Comparison of ENCODE assay signal across 9 mouse cellular contexts in the genomic region with DNA sequence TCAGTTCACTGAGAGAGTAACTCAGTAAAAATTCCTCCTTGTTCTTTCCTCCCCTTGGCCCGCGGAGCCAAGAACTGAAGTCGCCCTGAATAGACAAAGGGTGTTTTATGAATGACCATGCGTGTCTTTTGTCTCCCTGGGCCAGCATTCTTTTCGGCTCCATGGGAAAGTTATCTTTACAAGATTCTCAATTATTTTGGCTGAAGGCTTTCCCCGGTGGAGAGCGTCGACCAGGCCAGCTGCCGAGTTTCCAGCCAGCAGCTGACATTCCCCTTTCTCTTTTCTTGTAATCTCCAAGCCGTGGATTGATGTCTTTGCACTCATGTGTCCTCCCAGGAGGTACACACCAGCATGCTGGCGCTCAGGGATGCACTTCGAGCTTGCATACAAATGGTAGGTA. TPM values are rescaled to one million over a fixed set of nuclear protein-coding genes. Genes with fewer than 3 reads are reported as not detected.
DNase-seq lines count a peak whose midpoint lies in the region; ATAC-seq lines count a peak whose summit lies in the region.
"Had no signal": no experiment of that assay in that cellular context is flagged by ENCODE, and none has a peak within 500 bp of the region (broad histone marks: within the 10 kb centered on the region; RNA-seq: fewer than 3 reads in every experiment).

No protein-coding gene starts in this region.

- 5% methylated on average over 12 of the region's 12 CpGs for WGBS in forebrain, embryonic 16.5 days
- WGBS in intestine, embryonic 16.5 days, result 36% methylated on average over 12 of the region's 12 CpGs
- WGBS in stomach, embryonic 15.5 days, result 34% methylated on average over 12 of the region's 12 CpGs
- WGBS in kidney, embryonic 14.5 days, result 63% methylated on average over 12 of the region's 12 CpGs

- no peaks in the 10 kb centered on the region for H3K36me3 ChIP-seq in forebrain, embryonic 16.5 days (ENCODE audit: control insufficient read depth, insufficient read depth)
- H3K36me3 ChIP-seq in intestine, embryonic 16.5 days (ENCODE audit: control insufficient read depth, insufficient read depth, low read length), result no peaks in the 10 kb centered on the region
- no peaks in the 10 kb centered on the region for H3K36me3 ChIP-seq in stomach, embryonic 15.5 days
- H3K36me3 ChIP-seq in kidney, embryonic 14.5 days (ENCODE audit: control insufficient read depth, insufficient read depth, low read length), result no peaks in the 10 kb centered on the region; the same call in 1 of the 2 replicates

- intact Hi-C loops in left cerebral cortex, postnatal 4 days (cut with DNase I), result no loop called here
- intact Hi-C loops in left cerebral cortex, postnatal 25 days (cut with DNase I), result no loop called here

- DNase-seq in left cerebral cortex, postnatal 4 days, result peak; percentile 25
- DNase-seq in left cerebral cortex, postnatal 25 days (ENCODE audit: low spot score in 2 of 2), result no peak
- DNase-seq in spleen, postnatal 4 days (ENCODE audit: low spot score in 2 of 2), result no peak
- DNase-seq: kidney, postnatal 14 days had no signal

- no peak overlapping the region for H3K4me2 ChIP-seq in forebrain, embryonic 16.5 days (ENCODE audit: low read length)
- no peak overlapping the region for H3K4me2 ChIP-seq in intestine, embryonic 16.5 days (ENCODE audit: low read depth, low read length)
- 0 out of 2 replicates have a peak overlapping the region, but pooled peaks have one; percentile 1 for H3K4me2 ChIP-seq in stomach, embryonic 15.5 days
- H3K4me2 ChIP-seq in kidney, embryonic 14.5 days (replicated peaks; ENCODE audit: low read depth, low read length), result no peak overlapping the region

- H3K27ac ChIP-seq in forebrain, embryonic 16.5 days (ENCODE audit: low read length), result peak overlapping the region; percentile 64
- H3K27ac ChIP-seq in intestine, embryonic 16.5 days (ENCODE audit: low read length), result peak overlapping the region; percentile 63
- H3K27ac ChIP-seq in stomach, embryonic 15.5 days, result peak overlapping the region; percentile 84
- H3K27ac ChIP-seq in kidney, embryonic 14.5 days (ENCODE audit: low read depth, low read length), result no peak overlapping the region; the same call in 1 of the 2 replicates

- H3K9ac ChIP-seq in forebrain, embryonic 16.5 days (replicated peaks; ENCODE audit: low read depth, low read length), result no peak overlapping the region
- H3K9ac ChIP-seq in intestine, embryonic 16.5 days (ENCODE audit: low read depth, low read length), result no peak overlapping the region
- H3K9ac ChIP-seq in stomach, embryonic 15.5 days, result no peak overlapping the region
- H3K9ac ChIP-seq in kidney, embryonic 14.5 days (ENCODE audit: low read depth, low read length), result no peak overlapping the region

- no peak overlapping the region for H3K4me3 ChIP-seq in forebrain, embryonic 16.5 days (replicated peaks; ENCODE audit: low read length)
- no peak overlapping the region for H3K4me3 ChIP-seq in intestine, embryonic 16.5 days (ENCODE audit: low read length)
- no peak overlapping the region for H3K4me3 ChIP-seq in stomach, embryonic 15.5 days (replicated peaks)
- no peak overlapping the region for H3K4me3 ChIP-seq in kidney, embryonic 14.5 days (ENCODE audit: low read length)

- peaks cover 17% of the 10 kb centered on the region for H3K4me1 ChIP-seq in forebrain, embryonic 16.5 days (replicated peaks; ENCODE audit: control insufficient read depth, insufficient read depth, low read length)
- peaks cover 9% of the 10 kb centered on the region for H3K4me1 ChIP-seq in intestine, embryonic 16.5 days (ENCODE audit: control insufficient read depth, insufficient read depth, low read length)
- H3K4me1 ChIP-seq in stomach, embryonic 15.5 days, result 0 out of 2 replicates have a peak, but pooled peaks cover 8% of the 10 kb centered on the region
- H3K4me1 ChIP-seq in kidney, embryonic 14.5 days (ENCODE audit: control insufficient read depth, insufficient read depth, low read length), result no peaks in the 10 kb centered on the region; the same call in none of the 2 replicates

- ATAC-seq in forebrain, embryonic 16.5 days, result peak; percentile 52
- ATAC-seq in intestine, embryonic 16.5 days, result peak; percentile 39; the same call in 1 of the 2 replicates
- ATAC-seq in stomach, embryonic 15.5 days (ENCODE audit: insufficient read depth, low FRiP score, low read depth), result no peak
- no peak for ATAC-seq in kidney, embryonic 14.5 days (ENCODE audit: low FRiP score, low TSS enrichment)
- ATAC-seq in CD4-positive, CD25-positive, alpha-beta regulatory T cell, adult 4 months, result no peak

- no peaks in the 10 kb centered on the region for H3K27me3 ChIP-seq in forebrain, embryonic 16.5 days (replicated peaks; ENCODE audit: control insufficient read depth, insufficient read depth, low read length)
- no peaks in the 10 kb centered on the region for H3K27me3 ChIP-seq in intestine, embryonic 16.5 days (replicated peaks; ENCODE audit: control insufficient read depth, insufficient read depth, low read length)
- no peaks in the 10 kb centered on the region for H3K27me3 ChIP-seq in stomach, embryonic 15.5 days (replicated peaks)
- H3K27me3 ChIP-seq in kidney, embryonic 14.5 days (ENCODE audit: control insufficient read depth, insufficient read depth, low read length), result no peaks in the 10 kb centered on the region

- no peaks in the 10 kb centered on the region for H3K9me3 ChIP-seq in forebrain, embryonic 16.5 days (ENCODE audit: control insufficient read depth, low read length)
- no peaks in the 10 kb centered on the region for H3K9me3 ChIP-seq in intestine, embryonic 16.5 days (ENCODE audit: control insufficient read depth, low read length)
- no peaks in the 10 kb centered on the region for H3K9me3 ChIP-seq in stomach, embryonic 15.5 days
- no peaks in the 10 kb centered on the region for H3K9me3 ChIP-seq in kidney, embryonic 14.5 days (ENCODE audit: control insufficient read depth, low read length)

RNA-seq across cellular contexts. Expression of gene Pdpn, which starts 19.7 kb away (rescaled TPM):
- 10 to 100 TPM; 14.6 to 15.8 TPM for total RNA-seq in left cerebral cortex, postnatal 4 days (2021)
- 10 to 100 TPM; 14.7 to 15.9 TPM for total RNA-seq in left cerebral cortex, postnatal 25 days (2021)
- polyA plus RNA-seq in forebrain, embryonic 16.5 days (2015; fragmentation: Nextera tagmentation; extraction: Ambion mirVana), result 41.3 and 53.3 TPM in 2 replicates
- 22.3 and 22.6 TPM in 2 replicates for polyA plus RNA-seq in intestine, embryonic 16.5 days (2015; fragmentation: Nextera tagmentation; extraction: Ambion mirVana)
- 27.4 and 29.7 TPM in 2 replicates for polyA plus RNA-seq in stomach, embryonic 15.5 days (2015; fragmentation: Nextera tagmentation; extraction: Ambion mirVana)
- polyA plus RNA-seq in kidney, embryonic 14.5 days (2014; fragmentation: Nextera tagmentation; extraction: Ambion mirVana), result 47.4 and 48.7 TPM in 2 replicates
- polyA plus RNA-seq in CD4-positive, CD25-positive, alpha-beta regulatory T cell, adult 4 months (2017; shearing (Covaris generic)), result not detected

Comparison
In these comparisons a context has a peak if more than half of its experiments do, and no peak if none do; other contexts are left out.
1. ATAC-seq: peak in forebrain, embryonic 16.5 days (single experiment) and intestine, embryonic 16.5 days (single experiment); none in stomach, embryonic 15.5 days (single experiment), kidney, embryonic 14.5 days (single experiment) and CD4-positive, CD25-positive, alpha-beta regulatory T cell, adult 4 months (single experiment).
2. RNA of gene Pdpn, which starts 19.7 kb away (polyA plus RNA-seq): 47.4 to 48.7 TPM in kidney, embryonic 14.5 days, 41.3 to 53.3 TPM in forebrain, embryonic 16.5 days, 27.4 to 29.7 TPM in stomach, embryonic 15.5 days and 22.3 to 22.6 TPM in intestine, embryonic 16.5 days; not detected in CD4-positive, CD25-positive, alpha-beta regulatory T cell, adult 4 months; every median in the first group is over 10 times any median in the second.